Mouse (Mus musculus) forebrain, embryonic 14.5 days (tissue): ENCODE results near the gene Cyp1a2. TPM values are rescaled to one million over a fixed set of nuclear protein-coding genes. Genes with fewer than 3 reads are reported as not detected.

Experiments
- ATAC-seq: fragments of 200-750 bp; cut with Nextera tagmentation; 2 replicates; pipeline ENCODE4 v1.8.0; 2017; ENCODE audit warnings: mild to moderate bottlenecking, moderate library complexity
- DNase-seq: peaks from one replicate; pipeline ENCODE4 v3.0.0-alpha.2; 2015; ENCODE audit warnings: low spot score
- H3K27ac ChIP-seq: fragments of 300-500 bp; sonication (generic); 2 replicates; pipeline ENCODE4 v1.5.1; 2014; ENCODE audit warnings: low read depth, mild to moderate bottlenecking, control low read depth, low read length, moderate library complexity
- H3K27me3 ChIP-seq: fragments of 300-500 bp; sonication (generic); replicated peaks from 2 replicates; pipeline ENCODE4 v1.6.1; 2014; ENCODE audit warnings: low read length, control low read depth, mixed read lengths; ENCODE audit not compliant: control insufficient read depth, insufficient read depth
- H3K36me3 ChIP-seq: fragments of 300-500 bp; sonication (generic); 2 replicates; pipeline ENCODE4 v1.6.1; 2014; ENCODE audit warnings: low read length, control low read depth; ENCODE audit not compliant: control insufficient read depth, insufficient read depth
- H3K4me1 ChIP-seq: fragments of 300-500 bp; sonication (generic); 2 replicates; pipeline ENCODE4 v1.6.1; 2014; ENCODE audit warnings: antibody characterized with exemption, low read length, control low read depth; ENCODE audit not compliant: control insufficient read depth, insufficient read depth
- H3K4me2 ChIP-seq: fragments of 300-500 bp; sonication (generic); 2 replicates; pipeline ENCODE4 v1.6.1; 2014; ENCODE audit warnings: mild to moderate bottlenecking, control low read depth, low read length
- H3K4me3 ChIP-seq: fragments of 300-500 bp; sonication (generic); 2 replicates; pipeline ENCODE4 v1.5.1; 2014; ENCODE audit warnings: low read depth, low read length, control low read depth
- H3K9ac ChIP-seq: fragments of 300-500 bp; sonication (generic); 2 replicates; pipeline ENCODE4 v1.6.1; 2014; ENCODE audit warnings: mild to moderate bottlenecking, low read length, control low read depth, moderate library complexity
- H3K9me3 ChIP-seq: fragments of 300-500 bp; sonication (generic); replicated peaks from 2 replicates; pipeline ENCODE4 v1.6.1; 2016; ENCODE audit warnings: low read length, control low read depth, mixed read lengths; ENCODE audit not compliant: control insufficient read depth
- WGBS: fragments of 180-500 bp; shearing (Covaris S2); extraction: QIAGEN DNeasy Blood & Tissue Kit; methylation state at CpG from one replicate; pipeline ENCODE4 v1.1.7; 2014; 5-methylcytosine and 5-hydroxymethylcytosine counted together
- polyA plus RNA-seq: library from polyadenylated mRNA; unstranded; fragments of >200 nt; fragmentation: Nextera tagmentation; extraction: Ambion mirVana; gene quantifications from 2 replicates; pipeline ENCODE4 v1.2.1, GENCODE M21; 2014

The Cyp1a2 gene
- polyA plus RNA-seq, 1 experiment from 2014 or later, result not detected

DNA sequence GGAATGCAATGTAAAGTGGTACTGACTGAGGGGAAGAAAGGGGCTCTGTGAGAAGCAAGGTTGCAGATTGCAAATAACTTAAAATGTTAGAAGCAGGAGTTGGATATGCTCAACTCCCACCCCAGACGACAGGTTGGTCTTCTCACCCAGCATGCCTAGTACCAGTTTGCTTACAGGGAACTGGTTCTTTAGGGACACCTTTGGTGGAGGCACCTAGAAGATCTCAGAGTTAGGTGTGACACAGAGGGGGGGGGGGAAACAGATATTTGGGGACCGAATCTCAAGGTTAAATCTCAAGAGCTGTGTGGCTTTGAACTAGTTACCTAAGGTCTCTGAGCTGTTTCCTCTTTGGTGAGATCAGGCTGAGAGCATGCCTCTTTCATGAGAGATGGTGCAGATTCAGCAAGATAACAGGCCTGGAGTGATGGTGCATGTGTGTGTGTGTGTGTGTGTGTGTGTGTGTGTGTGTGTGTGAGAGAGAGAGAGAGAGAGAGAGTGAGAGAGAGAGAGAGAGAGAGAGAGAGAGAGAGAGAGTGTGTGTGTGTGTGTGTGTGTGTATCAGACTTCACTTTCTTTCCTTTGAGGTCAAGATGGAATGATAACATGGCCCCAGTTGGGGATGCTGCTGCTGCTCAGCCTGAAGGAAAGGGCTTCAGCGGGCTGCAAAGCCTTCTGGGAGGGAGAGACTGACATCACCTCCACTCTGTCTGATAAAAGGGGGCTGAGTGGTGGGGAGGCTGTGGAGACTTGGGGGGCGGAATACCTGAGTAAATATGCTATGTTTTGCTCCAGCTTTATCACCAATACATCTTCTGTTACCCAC lies 36.0 kb downstream of the Cyp1a2 start:
- no peak overlapping the region for H3K4me3 ChIP-seq
- no peak overlapping the region for H3K9ac ChIP-seq
- no peak overlapping the region for H3K4me2 ChIP-seq
- H3K36me3 ChIP-seq, result peaks cover 2% of the 10 kb centered on the region; the same call in 1 of the 2 replicates
- H3K9me3 ChIP-seq, result no peaks in the 10 kb centered on the region
- H3K27ac ChIP-seq, result no peak overlapping the region
- DNase-seq (no peak), ATAC-seq (no peak)
- H3K4me1 ChIP-seq, result peaks cover 17% of the 10 kb centered on the region
- H3K27me3 ChIP-seq, result no peaks in the 10 kb centered on the region
- WGBS, result 80% methylated on average over 4 of the region's 4 CpGs

DNA sequence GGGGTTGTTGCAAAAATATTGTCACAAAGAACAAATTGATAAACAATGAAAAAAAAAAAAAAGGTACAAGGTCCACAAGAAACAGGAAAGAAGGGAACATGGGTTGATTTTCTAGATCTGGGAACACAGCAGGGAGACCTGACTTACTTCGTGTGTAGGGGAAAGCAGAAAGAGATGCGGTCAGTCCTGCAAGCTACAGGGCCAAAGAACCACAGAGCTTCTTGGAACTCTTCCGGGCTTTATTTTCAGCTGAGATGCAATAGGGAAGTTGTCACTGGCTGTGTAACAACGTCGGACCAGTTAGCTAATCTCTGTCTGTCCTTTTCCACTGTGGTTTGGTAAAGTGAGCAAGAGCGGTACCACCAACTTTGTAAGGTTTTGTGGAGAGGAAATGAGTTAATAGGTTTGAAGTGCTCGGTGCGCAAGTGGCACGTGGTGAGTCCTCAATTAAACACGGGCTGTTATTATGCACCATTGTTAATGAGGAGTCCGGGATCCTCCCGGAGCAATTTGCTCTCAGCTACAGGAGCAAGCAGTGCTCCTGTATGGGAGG lies 36.9 kb downstream of the Cyp1a2 start:
- Histone ChIP-seq H3K9ac (no peak overlapping the region), H3K27ac (no peak overlapping the region), H3K27me3 (no peaks in the 10 kb centered on the region), H3K4me3 (no peak overlapping the region), H3K4me1 (peaks cover 20% of the 10 kb centered on the region), H3K36me3 (peaks cover 11% of the 10 kb centered on the region), H3K4me2 (no peak overlapping the region), H3K9me3 (no peaks in the 10 kb centered on the region)
- WGBS, result 36% methylated on average over 12 of the region's 12 CpGs
- no peak for ATAC-seq
- DNase-seq, result no peak

DNA sequence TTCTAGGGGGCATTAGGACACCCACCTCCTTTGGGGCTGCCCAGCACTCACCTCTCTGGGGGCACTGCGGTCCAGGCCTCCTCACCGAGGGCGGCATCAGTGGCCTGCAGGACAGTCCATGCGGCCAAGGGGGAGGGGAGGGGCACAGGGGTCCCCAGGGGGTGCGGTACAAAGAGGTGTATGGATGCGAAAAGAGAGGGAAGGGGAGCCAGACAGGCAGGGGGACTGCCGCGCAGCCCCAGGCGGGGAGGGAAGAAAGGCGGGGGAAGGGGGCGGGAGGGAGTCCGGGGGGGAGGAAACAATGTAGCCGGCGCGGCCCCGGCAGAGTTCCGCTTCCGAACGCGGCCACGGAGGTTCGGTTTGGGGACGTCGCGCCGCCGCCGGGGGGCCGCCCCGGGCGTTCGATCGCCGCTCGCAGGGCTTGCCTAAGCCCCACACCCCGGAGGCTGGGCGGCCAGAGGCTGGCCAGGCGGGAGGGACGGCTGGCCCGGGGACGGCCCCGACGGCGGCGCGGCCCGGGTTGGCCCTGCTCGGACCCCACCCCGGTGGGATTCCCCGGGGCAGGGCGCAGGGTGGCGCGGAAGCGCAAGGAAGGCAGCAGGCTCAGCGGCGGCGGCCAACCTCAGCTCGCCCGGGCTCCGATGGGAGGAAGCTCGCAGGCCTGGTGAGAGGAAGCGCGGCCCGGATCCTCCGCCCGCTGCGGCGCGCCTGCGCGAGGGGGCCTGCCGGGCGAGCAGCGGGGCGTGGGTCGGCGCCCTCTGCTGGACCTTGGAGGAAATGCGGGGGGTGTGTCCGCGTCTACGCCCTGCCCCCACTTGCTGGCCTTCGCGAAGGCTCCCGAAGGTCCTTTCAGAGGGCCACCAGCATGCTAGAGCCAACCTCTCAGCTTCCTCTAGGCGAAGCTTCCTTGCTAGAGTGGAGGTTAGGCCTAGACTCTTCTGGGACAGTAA lies 38.3 kb downstream of the Cyp1a2 start:
- WGBS, result under 1% methylated on average over 69 of the region's 85 CpGs
- ATAC-seq (peak; percentile 92), DNase-seq (peak; percentile 93)
- peak overlapping the region; percentile 92 for H3K4me3 ChIP-seq
- H3K4me2 ChIP-seq, result peak overlapping the region; percentile 98
- no peaks in the 10 kb centered on the region for H3K9me3 ChIP-seq
- H3K27me3 ChIP-seq, result no peaks in the 10 kb centered on the region
- peaks cover 27% of the 10 kb centered on the region for H3K4me1 ChIP-seq
- H3K9ac ChIP-seq, result peak overlapping the region; percentile 99
- peaks cover 22% of the 10 kb centered on the region for H3K36me3 ChIP-seq
- H3K27ac ChIP-seq, result peak overlapping the region; percentile 93

DNA sequence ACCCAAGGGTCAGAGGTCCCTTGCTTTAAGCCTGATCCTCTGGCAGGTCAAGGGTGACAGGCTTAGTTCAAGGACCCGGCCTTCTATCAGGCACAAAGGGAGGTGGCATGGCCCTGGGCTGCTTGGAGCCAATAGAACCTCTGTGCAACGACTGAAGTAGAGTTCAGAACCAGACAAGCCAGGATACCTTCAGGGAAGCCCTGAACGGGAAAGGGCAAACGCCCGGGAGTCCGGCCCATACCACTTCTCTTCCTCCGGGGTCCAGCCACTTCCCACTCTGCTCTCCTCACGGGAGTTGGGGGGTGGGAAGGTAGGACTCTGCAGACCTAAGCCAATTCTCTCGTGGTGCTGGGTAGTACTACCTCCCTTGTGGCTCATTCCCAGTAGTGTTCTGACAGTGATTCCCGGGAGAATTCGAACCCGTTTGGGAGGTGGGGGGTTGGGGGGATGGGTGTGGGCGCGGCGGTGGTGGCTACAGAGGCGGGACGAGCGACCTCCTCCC lies 39.0 kb downstream of the Cyp1a2 start:
- H3K4me3 ChIP-seq, result peak overlapping the region; percentile 92
- H3K27ac ChIP-seq, result peak overlapping the region; percentile 93
- peaks cover 35% of the 10 kb centered on the region for H3K4me1 ChIP-seq
- H3K27me3 ChIP-seq, result no peaks in the 10 kb centered on the region
- peak; percentile 49 for DNase-seq
- H3K4me2 ChIP-seq, result peak overlapping the region; percentile 98
- WGBS, result 0% methylated on average over 18 of the region's 18 CpGs
- H3K9ac ChIP-seq, result peak overlapping the region; percentile 99
- peak; percentile 30 for ATAC-seq
- peaks cover 23% of the 10 kb centered on the region for H3K36me3 ChIP-seq
- H3K9me3 ChIP-seq, result no peaks in the 10 kb centered on the region

DNA sequence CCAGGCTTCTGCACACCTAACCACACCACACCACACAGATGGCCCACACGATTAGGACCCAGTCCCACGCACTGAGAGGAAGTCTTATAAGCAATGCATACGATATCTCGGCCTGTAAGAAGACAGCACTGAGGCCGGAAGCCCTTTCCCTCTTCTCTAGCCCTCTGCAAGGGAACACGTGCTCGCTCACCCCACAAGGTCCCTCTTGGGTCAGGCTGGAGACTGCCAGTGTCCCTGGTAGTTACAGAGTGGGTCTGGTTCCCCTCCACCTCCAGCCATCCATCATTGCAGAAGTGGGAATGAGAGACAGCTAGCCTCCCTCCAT lies 39.7 kb downstream of the Cyp1a2 start:
- peak overlapping the region; percentile 98 for H3K4me2 ChIP-seq
- no peak for DNase-seq
- H3K4me3 ChIP-seq, result peak overlapping the region; percentile 92
- WGBS, result 69% methylated on average over 7 of the region's 7 CpGs
- H3K4me1 ChIP-seq, result peaks cover 40% of the 10 kb centered on the region
- peaks cover 23% of the 10 kb centered on the region for H3K36me3 ChIP-seq
- H3K9me3 ChIP-seq, result no peaks in the 10 kb centered on the region
- no peak for ATAC-seq
- peak overlapping the region; percentile 99 for H3K9ac ChIP-seq
- no peaks in the 10 kb centered on the region for H3K27me3 ChIP-seq
- H3K27ac ChIP-seq, result no peak overlapping the region

DNA sequence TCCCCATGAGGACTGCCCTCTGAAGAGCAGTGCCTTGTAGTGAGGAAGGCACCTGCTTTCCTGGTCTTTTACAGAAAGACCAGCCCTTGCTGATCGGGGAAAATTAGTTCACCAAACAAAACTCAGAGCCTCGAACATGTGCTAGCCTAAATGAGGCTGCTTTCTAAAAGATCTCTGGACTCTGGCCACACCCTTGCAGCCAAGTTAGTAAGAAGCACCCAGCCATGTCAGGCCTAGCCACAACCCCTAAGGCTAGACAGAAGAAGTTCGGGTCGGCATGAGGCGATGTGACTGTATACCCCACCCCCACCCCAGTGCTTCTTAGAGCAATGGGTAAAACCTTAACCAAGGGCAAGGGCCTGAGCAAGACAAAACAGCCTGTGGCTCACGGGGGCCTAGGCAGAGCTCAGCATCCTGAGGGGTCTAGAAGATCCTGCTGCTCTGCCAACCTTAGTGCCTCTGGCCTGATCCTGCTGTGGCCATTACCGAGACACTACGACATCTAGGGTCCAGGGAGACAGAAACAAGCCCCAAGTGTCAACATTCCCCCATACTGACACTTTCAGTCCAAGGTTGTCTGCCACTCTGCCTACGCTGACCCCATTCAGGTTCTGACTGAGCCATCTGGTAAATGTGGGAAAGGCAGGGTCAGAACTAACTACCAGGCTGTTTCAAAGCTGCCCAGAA lies 40.2 kb downstream of the Cyp1a2 start:
- H3K9me3 ChIP-seq, result no peaks in the 10 kb centered on the region
- H3K36me3 ChIP-seq, result peaks cover 23% of the 10 kb centered on the region
- 64% methylated on average over 9 of the region's 9 CpGs for WGBS
- peak overlapping the region; percentile 98 for H3K4me2 ChIP-seq
- no peaks in the 10 kb centered on the region for H3K27me3 ChIP-seq
- peaks cover 44% of the 10 kb centered on the region for H3K4me1 ChIP-seq
- no peak for ATAC-seq
- peak overlapping the region; percentile 99 for H3K9ac ChIP-seq
- H3K4me3 ChIP-seq, result peak overlapping the region; percentile 92
- H3K27ac ChIP-seq, result no peak overlapping the region
- no peak for DNase-seq

DNA sequence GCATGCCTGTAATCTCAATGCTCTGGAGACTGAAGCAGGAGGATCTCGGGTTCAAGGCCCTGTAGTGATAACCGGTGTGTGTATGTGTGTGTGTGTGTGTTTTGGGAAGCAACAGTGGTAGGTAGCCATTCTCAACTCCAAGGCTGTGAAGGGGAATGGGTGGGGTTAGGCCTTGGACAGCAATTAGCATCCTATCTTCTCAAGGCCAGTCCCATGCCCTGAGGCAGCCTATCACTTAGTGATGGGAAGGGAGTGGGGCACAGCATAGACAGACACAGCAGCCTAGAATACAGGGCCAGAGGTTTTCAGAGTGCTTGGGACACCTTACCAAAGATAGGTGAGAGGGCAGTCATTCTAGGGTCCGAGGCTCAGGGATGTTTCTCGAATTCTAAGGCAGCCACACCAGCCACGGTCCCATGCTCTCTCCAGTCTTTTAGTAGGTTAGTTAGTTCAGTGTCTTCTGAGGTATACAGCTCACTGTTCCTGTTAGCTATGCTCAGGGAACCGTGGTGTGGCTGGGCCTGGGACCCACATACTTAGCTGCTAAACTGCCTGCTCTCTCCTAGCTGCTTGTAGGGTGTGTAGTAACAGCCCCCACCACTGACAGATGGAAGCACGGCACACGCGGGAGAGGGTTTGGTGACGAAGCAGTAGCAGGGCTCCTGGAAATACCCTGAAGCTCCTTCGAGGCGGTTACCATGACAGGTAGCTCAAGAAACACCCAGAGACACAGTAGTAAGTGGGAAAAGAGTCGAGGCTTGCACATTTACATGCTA lies 41.5 kb downstream of the Cyp1a2 start:
- Histone ChIP-seq H3K4me3 (no peak overlapping the region), H3K4me2 (no peak overlapping the region), H3K27ac (no peak overlapping the region), H3K9ac (peak overlapping the region; percentile 13; the same call in 1 of the 2 replicates), H3K4me1 (peaks cover 48% of the 10 kb centered on the region), H3K9me3 (no peaks in the 10 kb centered on the region), H3K27me3 (no peaks in the 10 kb centered on the region), H3K36me3 (peaks cover 25% of the 10 kb centered on the region)
- ATAC-seq, result no peak
- no peak for DNase-seq
- 80% methylated on average over 13 of the region's 13 CpGs for WGBS

DNA sequence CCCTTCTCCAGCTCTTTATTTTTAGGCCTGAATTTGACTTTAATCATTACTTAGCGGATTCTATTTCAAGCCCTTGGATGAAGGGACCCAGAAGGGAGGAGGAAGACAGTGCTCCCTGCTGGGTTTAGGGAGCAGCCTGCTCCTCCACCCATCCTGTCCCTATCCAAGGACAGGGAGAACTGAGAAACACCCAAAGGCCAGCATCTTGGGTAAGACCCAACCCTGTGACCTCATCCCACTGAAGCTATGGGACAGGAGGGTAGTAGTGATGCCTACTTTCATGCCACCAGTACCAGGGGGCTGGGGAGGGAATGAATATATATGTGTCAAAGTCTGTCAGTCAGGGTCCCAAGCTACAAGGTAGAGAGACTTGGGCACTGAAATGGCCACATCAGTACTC lies 42.5 kb downstream of the Cyp1a2 start:
- H3K4me3 ChIP-seq, result no peak overlapping the region
- H3K27me3 ChIP-seq, result no peaks in the 10 kb centered on the region
- peaks cover 48% of the 10 kb centered on the region for H3K4me1 ChIP-seq
- H3K9me3 ChIP-seq, result no peaks in the 10 kb centered on the region
- ATAC-seq (no peak), DNase-seq (no peak)
- no peak overlapping the region for H3K27ac ChIP-seq
- H3K9ac ChIP-seq, result peak overlapping the region; percentile 37
- no peak overlapping the region for H3K4me2 ChIP-seq
- WGBS, result 76% methylated on average over 1 of the region's 1 CpGs
- peaks cover 25% of the 10 kb centered on the region for H3K36me3 ChIP-seq
